Mouse (Mus musculus): ENCODE data around the gene Prim2. TPM values are rescaled to one million over a fixed set of nuclear protein-coding genes. Genes with fewer than 3 reads are reported as not detected.

The Prim2 gene
- total RNA-seq, 1 experiment = 39.0 TPM

GRCm38 (mm10) chr1:33454251-33454650 lies 215.3 kb downstream of the Prim2 start:
- Histone ChIP-seq H3K9ac (ENCODE audit: insufficient read depth, low read depth, low read length, poor library complexity, severe bottlenecking) (no peak overlapping the region), H3K4me1 (ENCODE audit: control insufficient read depth in 2 of 2, insufficient read depth in 2 of 2, low read length in 2 of 2, poor library complexity in 1 of 2) (no peaks in the 10 kb centered on the region), H3K27ac (ENCODE audit: insufficient read depth, low read depth, low read length, poor library complexity, severe bottlenecking) (no peak overlapping the region), H3K36me3 (ENCODE audit: control insufficient read depth, insufficient read depth, low read length, poor library complexity, severe bottlenecking) (no peaks in the 10 kb centered on the region), H3K4me3 (ENCODE audit: insufficient read depth in 1 of 2, low read depth in 1 of 2, low read length in 2 of 2, poor library complexity in 1 of 2, severe bottlenecking in 1 of 2) (no peak overlapping the region), H3K9me3 (ENCODE audit: control insufficient read depth, insufficient read depth, low read depth, low read length) (no peaks in the 10 kb centered on the region)
- TF ChIP-seq CHD2 (IDR thresholded peaks at IDR 0.05; ENCODE audit: low read depth, low read length) (no peak), HCFC1 (IDR thresholded peaks at IDR 0.05; ENCODE audit: borderline replicate concordance, insufficient read depth, low read length) (no peak), ZNF384 (IDR thresholded peaks at IDR 0.05; ENCODE audit: low read depth, low read length) (no peak)
- in situ Hi-C loops (cut with MboI; ENCODE audit: low sequenced_read_pairs in 2 of 2, unreplicated experiment in 2 of 2) = no loop called here
- no peak for DNase-seq (ENCODE audit: low read depth, low spot score)

GRCm38 (mm10) chr1:33453299-33453698 lies 216.3 kb downstream of the Prim2 start:
- in situ Hi-C loops (cut with MboI; ENCODE audit: low sequenced_read_pairs in 2 of 2, unreplicated experiment in 2 of 2) = no loop called here

GRCm38 (mm10) chr1:33447179-33447578 lies 222.4 kb downstream of the Prim2 start:
- no peak for DNase-seq (ENCODE audit: low read depth, low spot score)
- no peak overlapping the region for H3K27ac ChIP-seq (ENCODE audit: insufficient read depth, low read depth, low read length, poor library complexity, severe bottlenecking)
- H3K9me3 ChIP-seq (ENCODE audit: control insufficient read depth, insufficient read depth, low read depth, low read length) = no peaks in the 10 kb centered on the region
- no peaks in the 10 kb centered on the region for H3K36me3 ChIP-seq (ENCODE audit: control insufficient read depth, insufficient read depth, low read length, poor library complexity, severe bottlenecking)
- H3K9ac ChIP-seq (ENCODE audit: insufficient read depth, low read depth, low read length, poor library complexity, severe bottlenecking) = no peak overlapping the region
- TF ChIP-seq MAFK (IDR thresholded peaks at IDR 0.05; ENCODE audit: insufficient read depth, low read depth, low read length) (no peak), ZC3H11A (IDR thresholded peaks at IDR 0.05; ENCODE audit: borderline replicate concordance, low read depth, low read length) (no peak), CHD2 (IDR thresholded peaks at IDR 0.05; ENCODE audit: low read depth, low read length) (no peak), HCFC1 (IDR thresholded peaks at IDR 0.05; ENCODE audit: borderline replicate concordance, insufficient read depth, low read length) (no peak), ZNF384 (IDR thresholded peaks at IDR 0.05; ENCODE audit: low read depth, low read length) (no peak)
- in situ Hi-C loops (cut with MboI; ENCODE audit: low sequenced_read_pairs in 2 of 2, unreplicated experiment in 2 of 2) = no loop called here
- H3K4me3 ChIP-seq (ENCODE audit: insufficient read depth in 1 of 2, low read depth in 1 of 2, low read length in 2 of 2, poor library complexity in 1 of 2, severe bottlenecking in 1 of 2) = no peak overlapping the region
- no peaks in the 10 kb centered on the region for H3K4me1 ChIP-seq (ENCODE audit: control insufficient read depth in 2 of 2, insufficient read depth in 2 of 2, low read length in 2 of 2, poor library complexity in 1 of 2)

More at GRCm38 (mm10) chr1:33453299-33453698, 216.3 kb downstream of the Prim2 start:
- Histone ChIP-seq H3K9me3 (ENCODE audit: control insufficient read depth, insufficient read depth, low read depth, low read length) (no peaks in the 10 kb centered on the region), H3K4me3 (ENCODE audit: insufficient read depth in 1 of 2, low read depth in 1 of 2, low read length in 2 of 2, poor library complexity in 1 of 2, severe bottlenecking in 1 of 2) (no peak overlapping the region), H3K4me1 (ENCODE audit: control insufficient read depth in 2 of 2, insufficient read depth in 2 of 2, low read length in 2 of 2, poor library complexity in 1 of 2) (no peaks in the 10 kb centered on the region), H3K9ac (ENCODE audit: insufficient read depth, low read depth, low read length, poor library complexity, severe bottlenecking) (no peak overlapping the region), H3K36me3 (ENCODE audit: control insufficient read depth, insufficient read depth, low read length, poor library complexity, severe bottlenecking) (no peaks in the 10 kb centered on the region), H3K27ac (ENCODE audit: insufficient read depth, low read depth, low read length, poor library complexity, severe bottlenecking) (no peak overlapping the region)
- DNase-seq (ENCODE audit: low read depth, low spot score) = no peak
- TF ChIP-seq ZNF384 (IDR thresholded peaks at IDR 0.05; ENCODE audit: low read depth, low read length) (no peak), ZC3H11A (IDR thresholded peaks at IDR 0.05; ENCODE audit: borderline replicate concordance, low read depth, low read length) (no peak), CHD2 (IDR thresholded peaks at IDR 0.05; ENCODE audit: low read depth, low read length) (no peak), HCFC1 (IDR thresholded peaks at IDR 0.05; ENCODE audit: borderline replicate concordance, insufficient read depth, low read length) (no peak), MAFK (IDR thresholded peaks at IDR 0.05; ENCODE audit: insufficient read depth, low read depth, low read length) (no peak)

- H3K4me1 ChIP-seq (ENCODE audit: control insufficient read depth in 2 of 2, insufficient read depth in 2 of 2, low read length in 2 of 2, poor library complexity in 1 of 2) = no peaks in the 10 kb centered on the region
- no peaks in the 10 kb centered on the region for H3K9me3 ChIP-seq (ENCODE audit: control insufficient read depth, insufficient read depth, low read depth, low read length)
- no peak overlapping the region for H3K27ac ChIP-seq (ENCODE audit: insufficient read depth, low read depth, low read length, poor library complexity, severe bottlenecking)
- no peak overlapping the region for H3K9ac ChIP-seq (ENCODE audit: insufficient read depth, low read depth, low read length, poor library complexity, severe bottlenecking)
- in situ Hi-C loops (cut with MboI; ENCODE audit: low sequenced_read_pairs in 2 of 2, unreplicated experiment in 2 of 2) = no loop called here
- no peak overlapping the region for H3K4me3 ChIP-seq (ENCODE audit: insufficient read depth in 1 of 2, low read depth in 1 of 2, low read length in 2 of 2, poor library complexity in 1 of 2, severe bottlenecking in 1 of 2)
- DNase-seq (ENCODE audit: low read depth, low spot score) = no peak
- no peak for TF ChIP-seq ZC3H11A (IDR thresholded peaks at IDR 0.05; ENCODE audit: borderline replicate concordance, low read depth, low read length)
- no peak for TF ChIP-seq CHD2 (IDR thresholded peaks at IDR 0.05; ENCODE audit: low read depth, low read length)
- TF ChIP-seq HCFC1 (IDR thresholded peaks at IDR 0.05; ENCODE audit: borderline replicate concordance, insufficient read depth, low read length) = no peak
- no peak for TF ChIP-seq ZNF384 (IDR thresholded peaks at IDR 0.05; ENCODE audit: low read depth, low read length)
- TF ChIP-seq MAFK (IDR thresholded peaks at IDR 0.05; ENCODE audit: insufficient read depth, low read depth, low read length) = no peak
- H3K36me3 ChIP-seq (ENCODE audit: control insufficient read depth, insufficient read depth, low read length, poor library complexity, severe bottlenecking) = no peaks in the 10 kb centered on the region
Measured at GRCm38 (mm10) chr1:33436167-33436566, 233.4 kb downstream of the Prim2 start.

Other genes starting within 250 kb of the Prim2 start
- gene Rab23, start 50.1 kb upstream of the Prim2 start, total RNA-seq (2012; rRNA removed) = 20.6 and 20.7 TPM in 2 replicates
- 5.2 and 14.8 TPM in 2 replicates for gene Bag2, start 88.0 kb upstream of the Prim2 start, total RNA-seq (2012; rRNA removed)
- 27.7 and 30.1 TPM in 2 replicates for gene Zfp451, start 144.8 kb upstream of the Prim2 start, total RNA-seq (2012; rRNA removed)
- 0.48 and 0.89 TPM in 2 replicates for gene Bend6, start 238.0 kb upstream of the Prim2 start, total RNA-seq (2012; rRNA removed)
- 186 and 247 TPM in 2 replicates for gene Dst, start 238.4 kb upstream of the Prim2 start, total RNA-seq (2012; rRNA removed)